Mouse (Mus musculus) B cell, adult (primary cell): ENCODE results near the gene Efnb3. TPM values are rescaled to one million over a fixed set of nuclear protein-coding genes. Genes with fewer than 3 reads are reported as not detected.

ENCODE experiments used
- total RNA-seq: library from RNA; stranded (reverse); gene quantifications from 4 replicates; pipeline ENCODE4 v1.2.4, GENCODE M21; 2023; ENCODE audit not compliant: inconsistent age

The Efnb3 gene
- 0.36 to 0.93 TPM (median 0.45 TPM) in 4 replicates for total RNA-seq

DNA sequence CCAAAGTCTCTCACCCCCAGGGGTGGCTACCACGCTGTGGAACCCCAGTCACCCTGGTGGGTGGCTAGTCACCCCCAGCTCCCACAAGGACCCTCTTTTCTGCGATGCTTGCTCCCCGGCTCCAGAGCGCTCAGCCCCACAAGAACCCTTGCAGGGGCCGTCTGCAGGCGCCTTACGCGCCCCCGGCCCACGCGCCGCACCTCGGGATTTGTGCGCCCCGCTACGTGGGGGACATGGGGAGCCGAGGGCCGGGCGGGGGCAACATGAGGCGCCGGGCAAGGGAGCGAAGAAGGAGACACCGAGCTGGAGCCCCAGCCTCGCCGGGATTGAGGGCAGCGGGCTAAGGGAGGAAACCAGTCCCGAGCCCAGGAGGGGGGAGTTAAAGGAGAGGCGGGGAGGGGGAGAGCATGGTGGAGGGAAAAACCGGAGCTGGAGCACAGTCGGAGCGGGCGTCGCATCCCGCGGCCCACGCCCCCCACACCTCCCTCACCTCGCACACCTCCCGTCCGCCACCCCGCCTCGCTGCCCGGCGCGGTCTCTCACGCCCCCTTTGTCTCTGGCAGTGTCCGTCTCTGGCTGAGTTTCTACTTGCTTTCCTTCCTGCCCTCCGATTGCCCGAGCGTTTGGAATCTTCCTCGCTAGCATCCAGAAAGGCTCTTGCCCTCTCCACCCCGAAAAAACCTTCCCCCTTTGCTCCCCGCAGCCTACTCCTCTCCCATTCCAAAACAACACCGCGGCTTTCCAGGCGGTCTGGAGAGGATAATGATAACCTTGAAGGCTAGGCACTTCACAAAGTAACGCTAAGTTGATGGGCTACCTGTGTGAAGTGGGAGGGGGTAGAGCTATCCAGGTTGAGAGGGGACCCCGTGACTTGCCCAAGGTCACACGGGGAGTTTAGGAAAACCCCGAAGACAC is at the start of gene Efnb3:
Gene Efnb3, minus strand, starts transcription at position 355 of the 915 bp plus-strand sequence.

DNA sequence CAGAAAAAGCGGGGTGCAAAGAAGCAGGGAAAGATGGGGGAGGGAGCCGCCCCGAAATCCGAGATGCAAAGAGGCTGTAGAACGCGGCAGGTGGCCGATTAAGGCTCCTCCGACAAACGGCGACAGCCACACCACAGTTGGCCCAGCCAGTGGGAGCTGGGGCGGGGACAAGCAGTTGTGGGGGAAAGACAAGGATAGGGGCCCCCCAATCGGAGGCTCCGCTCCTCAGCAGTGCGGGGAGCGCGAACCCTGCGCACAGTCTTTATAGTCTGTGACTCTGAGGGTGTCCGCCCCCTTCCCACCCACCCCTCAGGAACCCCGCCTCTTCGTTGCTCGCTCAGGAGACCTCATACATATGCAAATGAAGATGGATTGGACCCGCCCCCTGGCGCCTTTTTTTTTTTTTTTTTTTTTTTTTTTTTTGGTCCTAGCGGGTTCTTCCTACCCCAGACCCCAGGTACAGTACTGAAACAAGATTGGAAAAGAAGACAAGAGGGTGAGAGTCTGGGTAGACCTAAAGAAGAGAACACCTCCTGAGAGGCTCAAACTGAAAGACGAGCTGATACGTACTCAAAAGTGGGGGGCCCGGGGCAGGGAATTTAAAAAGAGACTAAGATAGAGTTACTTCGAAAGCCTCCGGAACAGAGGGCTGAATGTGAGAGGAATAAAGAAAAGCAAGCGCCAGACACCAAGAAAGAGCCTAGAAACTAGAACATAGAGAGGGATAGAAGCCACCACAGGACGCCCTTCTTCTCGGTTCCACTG is 45.9 kb upstream of the Efnb3 start, which contains the start of gene Atp1b2:
Gene Atp1b2, minus strand, starts transcription at position 217 of the 765 bp plus-strand sequence.

DNA sequence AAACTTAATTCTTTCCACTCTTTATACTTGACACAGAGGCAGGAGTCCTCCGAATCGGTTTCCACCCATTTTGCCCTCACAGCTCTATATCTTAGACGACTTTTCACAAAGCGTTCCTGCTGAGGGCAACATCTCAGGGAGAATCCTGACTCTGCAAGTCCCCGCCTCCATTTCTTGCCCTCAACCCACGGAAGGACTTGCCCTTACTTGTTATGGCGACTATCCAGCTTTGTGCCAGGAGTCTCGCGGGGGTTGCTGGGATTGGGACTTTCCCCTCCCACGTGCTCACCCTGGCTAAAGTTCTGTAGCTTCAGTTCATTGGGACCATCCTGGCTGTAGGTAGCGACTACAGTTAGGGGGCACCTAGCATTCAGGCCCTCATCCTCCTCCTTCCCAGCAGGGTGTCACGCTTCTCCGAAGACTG is 20.1 kb upstream of the Efnb3 start, which contains the start of the genes Wrap53 and Trp53:
Gene Wrap53, minus strand, starts transcription at position 165 of the 424 bp plus-strand sequence.
Gene Trp53, plus strand, starts transcription at position 269 of the 424 bp plus-strand sequence.

DNA sequence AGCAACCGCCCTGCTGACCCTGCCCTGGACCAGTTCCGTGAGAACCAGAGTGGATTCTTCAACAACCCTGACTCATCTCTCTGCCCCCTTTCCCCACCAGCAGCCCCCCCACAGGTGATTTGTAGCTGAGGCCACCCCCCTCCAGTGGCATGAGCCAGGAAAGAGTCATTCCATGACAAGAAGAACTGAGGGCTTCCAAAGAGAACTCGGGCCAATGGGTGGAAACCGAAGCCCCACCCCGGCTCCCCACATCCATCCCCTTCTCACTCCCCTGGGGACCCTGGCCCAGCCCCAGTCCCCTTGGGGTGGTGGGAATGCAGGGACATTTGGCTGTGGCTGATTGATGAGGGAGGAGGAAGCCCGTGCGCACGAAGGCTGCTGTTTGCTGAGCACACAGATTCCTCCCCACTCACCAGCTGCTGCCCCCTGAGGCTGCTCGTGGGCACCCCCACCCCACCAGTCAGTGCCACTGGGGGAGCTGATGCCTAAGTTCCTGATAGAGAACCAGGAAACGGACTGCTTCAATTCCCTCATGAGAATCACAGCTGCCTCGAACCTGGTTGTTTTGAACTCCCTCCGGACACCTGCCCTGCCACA is 10.8 kb downstream of the Efnb3 start, which contains the start of gene Dnah2:
Gene Dnah2, minus strand, starts transcription at position 51 of the 597 bp plus-strand sequence.

Other genes with a start within 250 kb of the Efnb3 start
- 27.1 to 33.6 TPM (median 29.4 TPM) in 4 replicates for gene Cntrob, start 236.4 kb downstream of the Efnb3 start, total RNA-seq
- gene Trappc1, start 236.2 kb downstream of the Efnb3 start, total RNA-seq, result 32.4 to 43.0 TPM (median 40.9 TPM) in 4 replicates
- gene Kcnab3, start 233.9 kb downstream of the Efnb3 start, total RNA-seq, result 1.5 to 2.8 TPM (median 2.2 TPM) in 4 replicates
- 1.4 to 2.9 TPM (median 2.1 TPM) in 4 replicates for gene Rnf227, start 219.7 kb downstream of the Efnb3 start, total RNA-seq
- 312 to 359 TPM (median 334 TPM) in 4 replicates for gene Chd3, start 190.8 kb downstream of the Efnb3 start, total RNA-seq
- 39.9 to 59.3 TPM (median 48.7 TPM) in 4 replicates for gene Naa38, start 164.7 kb downstream of the Efnb3 start, total RNA-seq
- 35.8 to 44.9 TPM (median 38.2 TPM) in 4 replicates for gene Cyb5d1, start 164.6 kb downstream of the Efnb3 start, total RNA-seq
- 11.0 to 13.5 TPM (median 12.3 TPM) in 4 replicates for gene Tmem88, start 162.0 kb downstream of the Efnb3 start, total RNA-seq
- 323 to 405 TPM (median 369 TPM) in 4 replicates for gene Kdm6b, start 146.5 kb downstream of the Efnb3 start, total RNA-seq
- gene Dnah2, start 11.1 kb downstream of the Efnb3 start, total RNA-seq, result not detected in 4 replicates
- gene Wrap53, start 20.1 kb upstream of the Efnb3 start, total RNA-seq, result 11.6 to 16.8 TPM (median 11.9 TPM) in 4 replicates
- gene Trp53, start 20.2 kb upstream of the Efnb3 start, total RNA-seq, result 130 to 136 TPM (median 131 TPM) in 4 replicates
- 0.33 TPM in 1 of 4 replicates, not detected in the others for gene Atp1b2, start 45.7 kb upstream of the Efnb3 start, total RNA-seq
- not detected in 4 replicates for gene Shbg, start 57.7 kb upstream of the Efnb3 start, total RNA-seq
- not detected in 4 replicates for gene Sat2, start 61.8 kb upstream of the Efnb3 start, total RNA-seq
- 76.8 to 83.1 TPM (median 77.8 TPM) in 4 replicates for gene Fxr2, start 72.8 kb upstream of the Efnb3 start, total RNA-seq
- 0.84 TPM in 1 of 4 replicates, not detected in the others for gene Sox15, start 95.1 kb upstream of the Efnb3 start, total RNA-seq
- 58.0 to 71.6 TPM (median 63.0 TPM) in 4 replicates for gene Mpdu1, start 102.4 kb upstream of the Efnb3 start, total RNA-seq
- 11.8 to 14.7 TPM (median 12.5 TPM) in 4 replicates for gene Cd68, start 105.9 kb upstream of the Efnb3 start, total RNA-seq
- 670 to 697 TPM (median 692 TPM) in 4 replicates for gene Eif4a1, start 112.2 kb upstream of the Efnb3 start, total RNA-seq
- 108 to 153 TPM (median 136 TPM) in 4 replicates for gene Senp3, start 121.9 kb upstream of the Efnb3 start, total RNA-seq
- gene Tnfsf13, start 125.6 kb upstream of the Efnb3 start, total RNA-seq, result 0.32 TPM in 1 of 4 replicates, not detected in the others
- gene Tnfsf12, start 135.6 kb upstream of the Efnb3 start, total RNA-seq, result 0.51 TPM in 1 of 4 replicates, not detected in the others
- 0.45 to 0.78 TPM in 2 of 4 replicates, not detected in the others for gene Tnfsfm13, start 135.9 kb upstream of the Efnb3 start, total RNA-seq
- gene Polr2a, start 198.4 kb upstream of the Efnb3 start, total RNA-seq, result 231 to 244 TPM (median 242 TPM) in 4 replicates
- not detected in 4 replicates for gene Slc35g3, start 201.8 kb upstream of the Efnb3 start, total RNA-seq
- gene Zbtb4, start 205.7 kb upstream of the Efnb3 start, total RNA-seq, result 52.3 to 57.6 TPM (median 54.5 TPM) in 4 replicates
- 8.3 to 11.3 TPM (median 10.1 TPM) in 4 replicates for gene Chrnb1, start 235.7 kb upstream of the Efnb3 start, total RNA-seq
- gene Fgf11, start 241.7 kb upstream of the Efnb3 start, total RNA-seq, result 0.16 to 0.27 TPM in 2 of 4 replicates, not detected in the others
- gene Tmem102, start 245.4 kb upstream of the Efnb3 start, total RNA-seq, result not detected in 4 replicates